Mouse (Mus musculus) liver, embryonic 14.5 days (tissue): ENCODE measurements around the gene Pnpt1. TPM values are rescaled to one million over a fixed set of nuclear protein-coding genes. Genes with fewer than 3 reads are reported as not detected.

ENCODE experiments used
- ATAC-seq: fragments of 200-750 bp; cut with Nextera tagmentation; 2 replicates; pipeline ENCODE4 v1.8.0; 2017; ENCODE audit warnings: moderate number of reproducible peaks, mild to moderate bottlenecking, moderate library complexity; ENCODE audit not compliant: insufficient read depth
- DNase-seq, 3 experiments: peaks; one replicate each; pipeline ENCODE4 v3.0.0-alpha.2; 2012 to 2013; ENCODE audit warnings: low read depth in 3 of 3, low spot score in 3 of 3
- H3K27ac ChIP-seq: fragments of 300-500 bp; sonication (generic); 2 replicates; pipeline ENCODE4 v1.5.1; 2014; ENCODE audit warnings: moderate library complexity, mild to moderate bottlenecking, control low read depth, inconsistent platforms
- H3K27me3 ChIP-seq: fragments of 300-500 bp; sonication (generic); 2 replicates; pipeline ENCODE4 v1.6.1; 2014; ENCODE audit warnings: mild to moderate bottlenecking, low read length, moderate library complexity; ENCODE audit not compliant: control insufficient read depth, insufficient read depth
- H3K36me3 ChIP-seq: fragments of 300-500 bp; sonication (generic); replicated peaks from 2 replicates; pipeline ENCODE4 v1.6.1; 2014; ENCODE audit warnings: low read depth; ENCODE audit not compliant: control insufficient read depth, insufficient read depth
- H3K4me1 ChIP-seq, 2 experiments: fragments of 200-500 bp in 1 of 2; fragments of 300-500 bp in 1 of 2; sonication (generic) in 1 of 2; replicated peaks; 2 replicates each; pipeline ENCODE4 v1.6.1; 2012 to 2014; ENCODE audit warnings: antibody characterized with exemption in 1 of 2, inconsistent platforms in 1 of 2, low read length in 1 of 2; ENCODE audit not compliant: control insufficient read depth in 2 of 2, insufficient read depth in 2 of 2
- H3K4me2 ChIP-seq: fragments of 300-500 bp; sonication (generic); 2 replicates; pipeline ENCODE4 v1.6.1; 2014; ENCODE audit warnings: low read depth, mild to moderate bottlenecking, control low read depth, moderate library complexity
- H3K4me3 ChIP-seq, 2 experiments: fragments of 200-500 bp in 1 of 2; fragments of 300-500 bp in 1 of 2; sonication (generic) in 1 of 2; 2 replicates each; pipeline ENCODE4 v1.5.1; 2012 to 2014; ENCODE audit warnings: low read depth in 2 of 2, low read length in 2 of 2, mild to moderate bottlenecking in 2 of 2, control low read depth in 1 of 2, inconsistent platforms in 1 of 2, moderate library complexity in 1 of 2; ENCODE audit not compliant: insufficient read depth in 1 of 2
- H3K9ac ChIP-seq: fragments of 300-500 bp; sonication (generic); replicated peaks from 2 replicates; pipeline ENCODE4 v1.6.1; 2014; ENCODE audit warnings: mild to moderate bottlenecking, control low read depth, moderate library complexity
- H3K9me3 ChIP-seq: fragments of 300-500 bp; sonication (generic); 2 replicates; pipeline ENCODE4 v1.6.1; 2016; ENCODE audit warnings: low read length, mixed read lengths; ENCODE audit not compliant: control insufficient read depth
- CTCF ChIP-seq: IDR thresholded peaks from 2 replicates; pipeline ENCODE4 v1.5.1; 2016; ENCODE audit warnings: antibody characterized with exemption, low read depth, control low read depth
- EP300 ChIP-seq: IDR thresholded peaks from 2 replicates; pipeline ENCODE4 v1.6.1; 2016; ENCODE audit warnings: antibody characterized with exemption, low read depth
- WGBS: fragments of 180-500 bp; shearing (Covaris S2); extraction: QIAGEN DNeasy Blood & Tissue Kit; methylation state at CpG from one replicate; pipeline ENCODE4 v1.1.7; 2014; ENCODE audit not compliant: insufficient replicate concordance; 5-methylcytosine and 5-hydroxymethylcytosine counted together
- polyA plus RNA-seq, 2 experiments: library from polyadenylated mRNA; depleted of rRNA in 1 of 2; stranded (reverse) in 1 of 2; unstranded in 1 of 2; fragments of >200 nt; fragmentation: Nextera tagmentation in 1 of 2; extraction: Ambion mirVana in 1 of 2; gene quantifications; 2 replicates each; pipeline versions ENCODE4 v1.2.1 to v1.2.3; 2012 to 2014

Gene Pnpt1
- polyA plus RNA-seq, 2 experiments, result 19.6 to 30.6 TPM

DNA sequence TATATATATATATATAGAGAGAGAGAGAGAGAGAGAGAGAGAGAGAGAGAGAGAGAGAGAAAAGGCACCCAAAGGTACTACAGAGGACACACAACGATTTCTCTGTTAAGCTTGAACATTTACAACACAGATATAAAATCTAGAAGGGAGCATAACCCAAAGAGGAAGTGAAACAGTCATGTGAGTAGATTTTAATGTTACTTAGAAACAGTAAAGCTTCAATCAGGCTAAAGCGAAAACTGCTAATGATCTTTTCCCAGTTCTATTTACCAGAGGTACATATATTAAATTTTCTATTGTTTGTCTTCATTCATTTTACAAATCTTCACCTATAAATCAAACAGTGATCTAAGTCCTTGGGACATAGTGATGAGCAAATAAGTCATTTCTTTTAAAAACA, 18.4 kb downstream of the Pnpt1 start:
- no peak for ATAC-seq
- peaks cover 5% of the 10 kb centered on the region for H3K36me3 ChIP-seq
- no peaks in the 10 kb centered on the region for H3K4me1 ChIP-seq
- TF ChIP-seq CTCF, result no peak
- TF ChIP-seq EP300, result no peak
- H3K4me3 ChIP-seq, result no peak overlapping the region
- no peak overlapping the region for H3K9ac ChIP-seq
- H3K27ac ChIP-seq, result no peak overlapping the region
- no peaks in the 10 kb centered on the region for H3K27me3 ChIP-seq
- H3K9me3 ChIP-seq, result no peaks in the 10 kb centered on the region
- H3K4me2 ChIP-seq, result no peak overlapping the region
- DNase-seq, result no peak
- 68% methylated on average over 2 of the region's 2 CpGs for WGBS

DNA sequence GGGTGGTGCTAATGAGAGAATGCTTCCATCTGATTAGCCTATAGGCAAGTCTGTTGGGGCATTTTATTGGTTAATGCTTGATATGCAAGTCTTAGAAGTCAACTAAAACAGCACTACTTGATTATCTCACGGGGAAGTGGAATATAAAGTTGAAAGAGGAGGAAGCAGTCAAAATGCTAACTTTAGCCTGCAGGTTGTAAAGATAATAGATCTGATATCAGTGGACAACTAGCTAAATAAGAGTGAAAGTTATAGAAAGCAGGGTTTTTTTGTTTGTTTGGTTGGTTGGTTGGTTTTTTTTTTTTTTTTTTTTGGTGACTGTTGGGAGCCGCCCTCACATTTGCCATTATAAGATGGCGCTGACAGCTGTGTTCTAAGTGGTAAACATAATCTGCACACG, 33.0 kb downstream of the Pnpt1 start:
- no peak overlapping the region for H3K27ac ChIP-seq
- no peak overlapping the region for H3K4me3 ChIP-seq
- TF ChIP-seq CTCF (no peak), EP300 (no peak)
- no peak overlapping the region for H3K9ac ChIP-seq
- H3K9me3 ChIP-seq, result no peaks in the 10 kb centered on the region
- DNase-seq (no peak), ATAC-seq (no peak)
- no peaks in the 10 kb centered on the region; a peak in 1 of 4 replicates for H3K4me1 ChIP-seq
- H3K4me2 ChIP-seq, result no peak overlapping the region
- WGBS, result 72% methylated on average over 4 of the region's 4 CpGs
- H3K36me3 ChIP-seq, result peaks cover 4% of the 10 kb centered on the region
- H3K27me3 ChIP-seq, result no peaks in the 10 kb centered on the region

DNA sequence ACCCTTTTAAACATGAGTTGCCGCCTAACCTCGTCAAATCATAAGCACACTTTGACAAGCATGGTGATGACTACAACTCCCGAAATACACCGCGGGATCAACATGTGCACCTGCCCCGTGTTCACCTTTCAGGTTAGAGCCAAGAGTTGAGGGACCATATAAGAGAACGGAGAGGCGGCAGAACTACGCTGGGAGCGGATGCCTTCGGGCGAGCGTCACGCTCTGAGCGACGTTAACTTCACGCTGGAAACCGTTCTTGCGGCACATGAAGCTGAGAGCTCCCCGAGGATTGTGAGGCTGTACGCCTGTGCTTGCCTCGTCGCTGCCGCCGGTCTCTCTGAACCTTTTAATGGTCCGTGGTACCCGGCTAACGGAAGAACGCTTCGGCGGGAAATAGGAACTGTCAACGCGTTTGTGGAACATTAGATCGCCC, 41.4 kb downstream of the Pnpt1 start:
- no peaks in the 10 kb centered on the region for H3K27me3 ChIP-seq
- TF ChIP-seq CTCF (no peak), EP300 (no peak)
- peak; percentile 7 for ATAC-seq

DNA sequence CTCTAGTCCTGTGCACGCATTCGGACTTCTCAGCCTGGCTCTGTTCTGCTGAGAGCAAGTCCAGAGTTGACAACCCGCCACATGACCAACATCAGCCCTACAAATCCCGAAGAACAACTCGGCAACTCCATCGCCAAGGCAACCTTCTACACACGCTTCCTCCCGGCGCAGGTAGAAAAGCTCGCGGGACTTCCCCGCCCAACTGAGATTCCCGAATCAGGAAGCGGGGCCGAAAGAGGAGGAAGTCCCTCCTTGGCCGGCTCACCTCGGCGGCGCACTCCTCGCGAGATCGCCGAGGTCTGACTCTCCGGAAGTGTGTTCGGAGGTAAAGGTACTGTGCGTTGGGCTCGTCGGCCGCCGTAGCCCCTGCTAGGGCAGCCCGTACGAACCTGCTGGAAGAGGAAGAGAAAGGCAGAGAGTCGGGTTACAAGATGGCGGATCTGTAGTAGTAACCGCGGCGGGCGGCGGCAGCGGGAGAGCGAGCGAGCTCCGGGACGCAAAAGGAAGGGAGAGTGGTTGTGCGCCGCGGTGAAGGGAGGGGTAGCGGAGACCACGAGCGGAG, 42.1 kb downstream of the Pnpt1 start, which contains the start of gene Ppp4r3b:
Gene Ppp4r3b, plus strand, starts transcription at position 328 of the 562 bp plus-strand sequence.
- Histone ChIP-seq H3K4me3 (peak within 1 kb of the TSS; percentile 97 to 99), H3K27ac (peak within 1 kb of the TSS; percentile 95), H3K4me2 (peak within 1 kb of the TSS; percentile 92), H3K27me3 (no peaks in the 10 kb centered on the region), H3K9me3 (no peaks in the 10 kb centered on the region), H3K36me3 (no peaks in the 10 kb centered on the region), H3K4me1 (peaks cover 4 to 7% of the 10 kb centered on the region in 2 experiments), H3K9ac (peak within 1 kb of the TSS; percentile 100)
- ATAC-seq (peak; percentile 95), DNase-seq (peak; percentile 94 to 96 (median 95))
- TF ChIP-seq CTCF, result peak; percentile 24; the same call in 1 of the 2 replicates
- TF ChIP-seq EP300, result peak; percentile 78
- under 1% methylated on average over 50 of the region's 50 CpGs for WGBS

More for the DNA sequence above, 41.4 kb downstream of the Pnpt1 start:
- Histone ChIP-seq H3K4me2 (peak overlapping the region; percentile 92), H3K9me3 (no peaks in the 10 kb centered on the region), H3K27ac (peak overlapping the region; percentile 95), H3K9ac (peak overlapping the region; percentile 100), H3K4me3 (peak overlapping the region; percentile 97 to 99), H3K36me3 (no peaks in the 10 kb centered on the region), H3K4me1 (peaks cover 4 to 7% of the 10 kb centered on the region in 2 experiments)
- WGBS, result under 1% methylated on average over 34 of the region's 34 CpGs
- DNase-seq, result peak; percentile 40 to 63 (median 52)

DNA sequence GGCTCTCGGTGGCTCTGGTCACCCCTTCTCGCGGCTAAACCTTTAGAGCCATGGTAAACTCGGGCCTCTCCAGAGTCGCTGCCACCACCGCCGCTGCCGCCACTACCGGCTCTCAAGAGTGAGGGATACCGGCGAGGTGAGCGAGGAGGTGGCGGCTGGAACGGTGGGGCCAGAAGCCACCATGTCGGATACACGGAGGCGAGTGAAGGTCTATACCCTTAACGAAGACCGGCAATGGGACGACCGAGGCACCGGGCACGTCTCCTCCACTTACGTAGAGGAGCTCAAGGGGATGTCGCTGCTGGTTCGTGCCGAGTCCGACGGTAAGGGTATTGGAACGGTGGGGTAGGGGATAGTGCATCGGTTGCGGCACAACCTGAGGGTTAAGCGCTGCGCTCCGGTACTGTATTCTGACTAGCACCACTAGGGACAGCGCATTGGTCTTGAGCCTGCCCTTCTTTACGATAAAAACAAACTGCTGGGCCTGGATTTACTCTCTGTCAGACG, 42.6 kb downstream of the Pnpt1 start:
- peak; percentile 70 for ATAC-seq
- Histone ChIP-seq H3K4me3 (peak overlapping the region; percentile 97 to 99), H3K9me3 (no peaks in the 10 kb centered on the region), H3K4me2 (peak overlapping the region; percentile 92), H3K4me1 (peaks cover 4 to 7% of the 10 kb centered on the region in 2 experiments), H3K27ac (peak overlapping the region; percentile 95), H3K36me3 (no peaks in the 10 kb centered on the region), H3K27me3 (no peaks in the 10 kb centered on the region), H3K9ac (peak overlapping the region; percentile 100)
- WGBS, result under 1% methylated on average over 38 of the region's 38 CpGs
- DNase-seq, result peak; percentile 64 to 71 (median 66)
- TF ChIP-seq EP300 (no peak), CTCF (peak; percentile 83)
